Mouse (Mus musculus) heart, embryonic 12.5 days (tissue): ENCODE results near the gene Pde3a. TPM values are rescaled to one million over a fixed set of nuclear protein-coding genes. Genes with fewer than 3 reads are reported as not detected.

Source experiments
- ATAC-seq: fragments of 200-750 bp; cut with Nextera tagmentation; 2 replicates; pipeline ENCODE4 v1.8.0; 2017; ENCODE audit warnings: moderate TSS enrichment, moderate library complexity; ENCODE audit not compliant: insufficient number of reproducible peaks, low FRiP score
- H3K27ac ChIP-seq: fragments of 300-500 bp; sonication (generic); 2 replicates; pipeline ENCODE4 v1.5.1; 2016; ENCODE audit warnings: mild to moderate bottlenecking, moderate library complexity; ENCODE audit not compliant: poor library complexity, severe bottlenecking
- H3K27me3 ChIP-seq: fragments of 300-500 bp; sonication (generic); replicated peaks from 2 replicates; pipeline ENCODE4 v1.6.1; 2016; ENCODE audit warnings: mild to moderate bottlenecking, moderate library complexity
- H3K36me3 ChIP-seq: fragments of 300-500 bp; sonication (generic); 2 replicates; pipeline ENCODE4 v1.6.1; 2016; ENCODE audit warnings: mild to moderate bottlenecking, moderate library complexity
- H3K4me1 ChIP-seq: fragments of 300-500 bp; sonication (generic); replicated peaks from 2 replicates; pipeline ENCODE4 v1.6.1; 2016; ENCODE audit warnings: mild to moderate bottlenecking
- H3K4me2 ChIP-seq: fragments of 300-500 bp; sonication (generic); 2 replicates; pipeline ENCODE4 v1.6.1; 2016; ENCODE audit warnings: mild to moderate bottlenecking, moderate library complexity
- H3K4me3 ChIP-seq: fragments of 300-500 bp; sonication (generic); 2 replicates; pipeline ENCODE4 v1.5.1; 2016; ENCODE audit warnings: mild to moderate bottlenecking
- H3K9ac ChIP-seq: fragments of 300-500 bp; sonication (generic); 2 replicates; pipeline ENCODE4 v1.6.1; 2016; ENCODE audit warnings: mild to moderate bottlenecking, moderate library complexity
- H3K9me3 ChIP-seq: fragments of 300-500 bp; sonication (generic); replicated peaks from 2 replicates; pipeline ENCODE4 v1.6.1; 2016; ENCODE audit warnings: mild to moderate bottlenecking, moderate library complexity
- WGBS: fragments of 180-500 bp; shearing (Covaris S2); methylation state at CpG from one replicate; pipeline ENCODE4 v1.1.7; 2016; 5-methylcytosine and 5-hydroxymethylcytosine counted together
- polyA plus RNA-seq: library from polyadenylated mRNA; unstranded; fragments of >200 nt; fragmentation: Nextera tagmentation; extraction: Ambion mirVana; gene quantifications from 2 replicates; pipeline ENCODE4 v1.2.1, GENCODE M21; 2016

The Pde3a gene
- polyA plus RNA-seq, 1 experiment from 2014 or later: 12.2 TPM

- H3K4me2 ChIP-seq: no peak overlapping the region
- no peak overlapping the region for H3K9ac ChIP-seq
- ATAC-seq: no peak
- peaks cover 10% of the 10 kb centered on the region; the same call in 1 of the 2 replicates for H3K36me3 ChIP-seq
- H3K4me3 ChIP-seq: no peak overlapping the region
- peaks cover 5% of the 10 kb centered on the region for H3K4me1 ChIP-seq
- no peak overlapping the region for H3K27ac ChIP-seq
- H3K9me3 ChIP-seq: no peaks in the 10 kb centered on the region
- 59% methylated on average over 4 of the region's 4 CpGs for WGBS
- H3K27me3 ChIP-seq: no peaks in the 10 kb centered on the region
Measured at GRCm38 (mm10) chr6:141245089-141245488, 4.0 kb upstream of the Pde3a start.

DNA sequence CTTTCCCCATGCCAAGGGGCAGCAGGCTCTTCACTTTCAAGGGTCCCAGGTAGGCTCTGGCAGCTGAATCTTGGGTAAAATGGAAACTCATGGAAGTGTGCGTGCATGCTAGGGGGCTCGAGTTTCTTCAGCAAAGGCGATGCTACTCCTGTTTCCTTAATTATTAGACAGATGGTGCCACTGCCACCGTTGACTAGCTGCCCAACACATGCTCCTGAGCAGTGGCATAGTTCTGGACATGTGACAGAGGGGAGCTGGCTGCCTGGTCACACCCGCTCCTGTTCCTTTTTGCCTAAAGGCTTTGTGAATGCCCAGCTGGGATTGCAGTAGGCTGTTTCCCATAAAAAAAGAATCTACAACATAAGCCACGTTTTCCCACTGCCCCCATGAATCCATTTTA lies 2.7 kb upstream of the Pde3a start:
- Histone ChIP-seq H3K27ac (no peak overlapping the region), H3K9me3 (no peaks in the 10 kb centered on the region), H3K4me2 (no peak overlapping the region), H3K9ac (no peak overlapping the region), H3K4me3 (no peak overlapping the region), H3K36me3 (peaks cover 10% of the 10 kb centered on the region; the same call in 1 of the 2 replicates), H3K4me1 (peaks cover 10% of the 10 kb centered on the region), H3K27me3 (no peaks in the 10 kb centered on the region)
- 80% methylated on average over 6 of the region's 6 CpGs for WGBS
- ATAC-seq: no peak

DNA sequence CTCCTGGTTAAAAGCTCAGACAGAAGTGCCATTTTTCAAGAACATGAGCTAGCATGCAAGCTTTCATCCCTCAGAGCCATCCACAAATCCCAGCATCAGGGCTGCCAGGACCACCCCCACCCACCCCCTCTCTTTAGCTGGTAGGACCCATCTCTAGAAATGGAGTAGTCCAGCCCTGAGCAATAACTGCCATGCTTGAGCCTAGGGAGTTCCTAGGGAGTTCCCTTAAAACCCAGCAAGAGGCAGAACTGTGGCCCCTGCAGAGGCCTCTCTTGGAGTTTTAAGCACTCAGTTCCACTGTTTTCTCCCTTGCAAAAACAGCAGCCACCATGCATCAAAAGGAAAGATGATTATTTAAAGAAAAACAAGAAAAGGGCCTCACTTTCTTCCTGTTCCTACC lies 988 bp upstream of the Pde3a start:
- Histone ChIP-seq H3K4me1 (peaks cover 18% of the 10 kb centered on the region), H3K9me3 (no peaks in the 10 kb centered on the region), H3K36me3 (peaks cover 10% of the 10 kb centered on the region; the same call in 1 of the 2 replicates), H3K9ac (peak overlapping the region; percentile 91), H3K4me2 (peak overlapping the region; percentile 74), H3K27ac (peak overlapping the region; percentile 87; the same call in 1 of the 2 replicates), H3K27me3 (no peaks in the 10 kb centered on the region), H3K4me3 (peak overlapping the region; percentile 82)
- no peak for ATAC-seq

- Histone ChIP-seq H3K4me1 (peaks cover 18% of the 10 kb centered on the region), H3K9ac (peak overlapping the region; percentile 91), H3K4me2 (peak overlapping the region; percentile 74), H3K36me3 (peaks cover 10% of the 10 kb centered on the region; the same call in 1 of the 2 replicates), H3K27me3 (no peaks in the 10 kb centered on the region), H3K4me3 (peak overlapping the region; percentile 82), H3K27ac (peak overlapping the region; percentile 87), H3K9me3 (no peaks in the 10 kb centered on the region)
- under 1% methylated on average over 60 of the region's 68 CpGs for WGBS
- ATAC-seq: peak; percentile 85
Measured at GRCm38 (mm10) chr6:141249585-141250295, 671 bp downstream of the Pde3a start.

- H3K4me2 ChIP-seq: peak overlapping the region; percentile 74
- no peaks in the 10 kb centered on the region for H3K9me3 ChIP-seq
- H3K9ac ChIP-seq: peak overlapping the region; percentile 91
- H3K36me3 ChIP-seq: peaks cover 8% of the 10 kb centered on the region; the same call in 1 of the 2 replicates
- H3K4me1 ChIP-seq: peaks cover 21% of the 10 kb centered on the region
- peak; percentile 10; the same call in 1 of the 2 replicates for ATAC-seq
- H3K27ac ChIP-seq: peak overlapping the region; percentile 87
- WGBS: 1% methylated on average over 22 of the region's 22 CpGs
- peak overlapping the region; percentile 82 for H3K4me3 ChIP-seq
- H3K27me3 ChIP-seq: no peaks in the 10 kb centered on the region
Measured at GRCm38 (mm10) chr6:141250296-141250629, 1.2 kb downstream of the Pde3a start.

- no peak overlapping the region for H3K27ac ChIP-seq
- no peaks in the 10 kb centered on the region for H3K27me3 ChIP-seq
- peak overlapping the region; percentile 74 for H3K4me2 ChIP-seq
- H3K4me3 ChIP-seq: peak overlapping the region; percentile 82
- 0 out of 2 replicates have a peak, but pooled peaks cover 6% of the 10 kb centered on the region for H3K36me3 ChIP-seq
- peaks cover 23% of the 10 kb centered on the region for H3K4me1 ChIP-seq
- peak overlapping the region; percentile 91 for H3K9ac ChIP-seq
- WGBS: 38% methylated on average over 6 of the region's 6 CpGs
- H3K9me3 ChIP-seq: no peaks in the 10 kb centered on the region
- no peak for ATAC-seq
Measured at GRCm38 (mm10) chr6:141250984-141251383, 1.9 kb downstream of the Pde3a start.

DNA sequence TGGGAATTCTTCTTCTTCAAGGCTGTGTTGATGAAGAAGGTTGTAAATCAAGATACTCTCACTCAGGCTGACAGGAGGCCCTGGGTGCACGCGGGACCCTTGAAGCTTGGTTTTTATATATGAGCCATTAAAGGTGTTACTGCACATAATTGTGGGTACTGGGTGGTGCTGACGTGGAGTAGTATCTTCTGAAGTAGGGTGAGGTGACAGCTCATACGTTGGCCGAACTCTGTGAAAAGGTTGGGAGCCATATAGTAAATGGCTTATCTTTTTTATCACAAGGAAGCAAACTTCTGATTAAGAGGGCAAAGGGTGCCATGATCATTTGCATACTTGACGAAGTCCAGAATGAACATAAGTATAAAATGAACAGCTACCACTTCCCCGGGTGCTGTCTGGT lies 3.5 kb downstream of the Pde3a start:
- no peak for ATAC-seq
- H3K4me2 ChIP-seq: peak overlapping the region; percentile 62
- peaks cover 34% of the 10 kb centered on the region for H3K4me1 ChIP-seq
- peak overlapping the region; percentile 82 for H3K4me3 ChIP-seq
- no peak overlapping the region for H3K27ac ChIP-seq
- no peaks in the 10 kb centered on the region for H3K27me3 ChIP-seq
- H3K36me3 ChIP-seq: no peaks in the 10 kb centered on the region
- no peak overlapping the region for H3K9ac ChIP-seq
- 70% methylated on average over 7 of the region's 7 CpGs for WGBS
- H3K9me3 ChIP-seq: no peaks in the 10 kb centered on the region

- Histone ChIP-seq H3K9ac (no peak overlapping the region), H3K36me3 (no peaks in the 10 kb centered on the region), H3K27ac (no peak overlapping the region), H3K4me2 (peak overlapping the region; percentile 26; the same call in 1 of the 2 replicates), H3K27me3 (no peaks in the 10 kb centered on the region), H3K4me1 (peaks cover 32% of the 10 kb centered on the region), H3K4me3 (no peak overlapping the region), H3K9me3 (no peaks in the 10 kb centered on the region)
- no peak for ATAC-seq
- WGBS: 69% methylated on average over 4 of the region's 4 CpGs
Measured at GRCm38 (mm10) chr6:141254956-141255355, 5.9 kb downstream of the Pde3a start.

DNA sequence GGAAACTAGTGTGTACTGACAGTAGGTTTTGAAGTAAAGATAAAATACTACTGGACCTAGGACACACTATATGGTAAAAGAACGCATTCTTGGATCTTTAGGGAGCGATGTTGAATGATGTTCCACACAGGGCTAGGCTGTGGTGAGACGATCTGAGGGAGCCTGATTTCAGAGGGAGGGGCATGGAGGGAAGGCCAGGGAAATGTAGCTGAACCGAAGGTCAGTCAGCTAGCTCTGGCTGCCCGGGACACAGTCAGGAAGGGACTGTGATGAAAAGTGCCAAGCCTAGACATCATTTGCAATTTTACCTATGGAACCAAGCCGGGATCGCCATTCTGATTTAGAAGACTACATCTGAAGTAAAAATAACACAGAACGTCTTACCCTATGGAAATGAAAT lies 7.8 kb downstream of the Pde3a start:
- Histone ChIP-seq H3K4me1 (peaks cover 38% of the 10 kb centered on the region), H3K4me2 (peak overlapping the region; percentile 5; the same call in 1 of the 2 replicates), H3K9me3 (no peaks in the 10 kb centered on the region), H3K9ac (no peak overlapping the region), H3K27me3 (no peaks in the 10 kb centered on the region), H3K27ac (no peak overlapping the region), H3K36me3 (no peaks in the 10 kb centered on the region), H3K4me3 (no peak overlapping the region)
- 55% methylated on average over 8 of the region's 8 CpGs for WGBS
- ATAC-seq: no peak

GRCm38 (mm10) chr6:141257434-141258202 lies 8.5 kb downstream of the Pde3a start:
- Histone ChIP-seq H3K4me1 (peaks cover 38% of the 10 kb centered on the region), H3K36me3 (no peaks in the 10 kb centered on the region), H3K27me3 (no peaks in the 10 kb centered on the region), H3K9me3 (no peaks in the 10 kb centered on the region), H3K9ac (no peak overlapping the region), H3K27ac (no peak overlapping the region), H3K4me2 (no peak overlapping the region), H3K4me3 (no peak overlapping the region)
- 81% methylated on average over 6 of the region's 6 CpGs for WGBS
- ATAC-seq: no peak

GRCm38 (mm10) chr6:141265257-141265656 lies 16.2 kb downstream of the Pde3a start:
- H3K9ac ChIP-seq: no peak overlapping the region
- H3K27me3 ChIP-seq: no peaks in the 10 kb centered on the region
- WGBS: 86% methylated on average over 4 of the region's 4 CpGs
- H3K27ac ChIP-seq: no peak overlapping the region
- no peaks in the 10 kb centered on the region for H3K9me3 ChIP-seq
- H3K36me3 ChIP-seq: no peaks in the 10 kb centered on the region
- H3K4me2 ChIP-seq: no peak overlapping the region
- peaks cover 40% of the 10 kb centered on the region for H3K4me1 ChIP-seq
- no peak for ATAC-seq
- H3K4me3 ChIP-seq: no peak overlapping the region
